Mouse (Mus musculus) stomach, embryonic 16.5 days (tissue): ENCODE results near the gene Pof1b. TPM values are rescaled to one million over a fixed set of nuclear protein-coding genes. Genes with fewer than 3 reads are reported as not detected.

Source experiments
- ATAC-seq: fragments of 200-750 bp; cut with Nextera tagmentation; 2 replicates; pipeline ENCODE4 v1.8.0; 2017; ENCODE audit warnings: moderate number of reproducible peaks, moderate TSS enrichment; ENCODE audit not compliant: insufficient read depth, low FRiP score
- H3K27ac ChIP-seq: fragments of 300-500 bp; sonication (generic); 2 replicates; pipeline ENCODE4 v1.5.1; 2014; ENCODE audit warnings: low read length
- H3K27me3 ChIP-seq: fragments of 300-500 bp; sonication (generic); 2 replicates; pipeline ENCODE4 v1.6.1; 2014; ENCODE audit warnings: low read length, control low read depth, mixed read lengths; ENCODE audit not compliant: control insufficient read depth, insufficient read depth
- H3K36me3 ChIP-seq: fragments of 300-500 bp; sonication (generic); 2 replicates; pipeline ENCODE4 v1.6.1; 2014; ENCODE audit warnings: low read length; ENCODE audit not compliant: control insufficient read depth, insufficient read depth
- H3K4me1 ChIP-seq: fragments of 300-500 bp; sonication (generic); 2 replicates; pipeline ENCODE4 v1.6.1; 2014; ENCODE audit warnings: low read length, control low read depth, mixed read lengths; ENCODE audit not compliant: control insufficient read depth, insufficient read depth
- H3K4me2 ChIP-seq: fragments of 300-500 bp; sonication (generic); 2 replicates; pipeline ENCODE4 v1.6.1; 2014; ENCODE audit warnings: low read depth, low read length, mixed read lengths
- H3K4me3 ChIP-seq: fragments of 300-500 bp; sonication (generic); replicated peaks from 2 replicates; pipeline ENCODE4 v1.5.1; 2014; ENCODE audit warnings: mild to moderate bottlenecking, low read length
- H3K9ac ChIP-seq: fragments of 300-500 bp; sonication (generic); 2 replicates; pipeline ENCODE4 v1.6.1; 2014; ENCODE audit warnings: low read length
- H3K9me3 ChIP-seq: fragments of 300-500 bp; sonication (generic); replicated peaks from 2 replicates; pipeline ENCODE4 v1.6.1; 2016; ENCODE audit warnings: low read length, control low read depth; ENCODE audit not compliant: control insufficient read depth
- WGBS: fragments of 180-500 bp; shearing (Covaris S2); extraction: QIAGEN DNeasy Blood & Tissue Kit; methylation state at CpG from one replicate; pipeline ENCODE4 v1.1.7; 2014; 5-methylcytosine and 5-hydroxymethylcytosine counted together
- polyA plus RNA-seq: library from polyadenylated mRNA; unstranded; fragments of >200 nt; fragmentation: Nextera tagmentation; extraction: Ambion mirVana; gene quantifications from 2 replicates; pipeline ENCODE4 v1.2.1, GENCODE M21; 2015

The Pof1b gene
- 24.1 and 32.4 TPM in 2 replicates for polyA plus RNA-seq

DNA sequence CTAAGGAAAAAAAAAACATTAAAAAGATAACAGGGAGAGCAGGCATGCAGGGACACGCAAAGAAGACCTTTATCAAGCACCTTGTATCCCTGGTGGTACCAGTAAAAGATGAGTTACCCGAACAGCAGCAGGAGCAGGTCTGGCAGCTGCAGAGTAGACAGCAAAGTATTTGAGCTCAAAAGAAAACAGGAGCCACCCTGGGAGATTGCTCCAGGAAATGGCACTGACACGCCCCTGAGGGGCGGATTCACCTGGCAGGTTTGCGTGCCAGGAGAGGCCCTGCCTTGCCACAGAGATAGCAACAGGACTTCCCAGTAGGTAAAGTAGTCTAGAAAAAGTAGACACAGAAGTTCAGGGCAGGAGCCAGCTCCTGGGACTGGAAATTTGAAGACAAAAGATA lies at the start of gene Pof1b:
Gene Pof1b (minus strand): TSS at position 144 of the 400 bp plus-strand sequence.
- 61% methylated on average over 5 of the region's 5 CpGs for WGBS
- Histone ChIP-seq H3K36me3 (no peaks in the 10 kb centered on the region), H3K9ac (peak within 1 kb of the TSS; percentile 54; the same call in 1 of the 2 replicates), H3K4me2 (peak within 1 kb of the TSS; percentile 19; the same call in 1 of the 2 replicates), H3K4me1 (no peaks in the 10 kb centered on the region), H3K27ac (peak within 1 kb of the TSS; percentile 64), H3K4me3 (peak within 1 kb of the TSS; percentile 39), H3K9me3 (no peaks in the 10 kb centered on the region), H3K27me3 (no peaks in the 10 kb centered on the region)
- peak; percentile 75; the same call in 1 of the 2 replicates for ATAC-seq

GRCm38 (mm10) chrX:112716587-112716986 lies 18.1 kb upstream of the Pof1b start:
- Histone ChIP-seq H3K27ac (no peak overlapping the region), H3K4me3 (no peak overlapping the region), H3K9ac (no peak overlapping the region), H3K27me3 (no peaks in the 10 kb centered on the region), H3K9me3 (no peaks in the 10 kb centered on the region), H3K36me3 (no peaks in the 10 kb centered on the region), H3K4me2 (no peak overlapping the region), H3K4me1 (no peaks in the 10 kb centered on the region)
- no peak for ATAC-seq

DNA sequence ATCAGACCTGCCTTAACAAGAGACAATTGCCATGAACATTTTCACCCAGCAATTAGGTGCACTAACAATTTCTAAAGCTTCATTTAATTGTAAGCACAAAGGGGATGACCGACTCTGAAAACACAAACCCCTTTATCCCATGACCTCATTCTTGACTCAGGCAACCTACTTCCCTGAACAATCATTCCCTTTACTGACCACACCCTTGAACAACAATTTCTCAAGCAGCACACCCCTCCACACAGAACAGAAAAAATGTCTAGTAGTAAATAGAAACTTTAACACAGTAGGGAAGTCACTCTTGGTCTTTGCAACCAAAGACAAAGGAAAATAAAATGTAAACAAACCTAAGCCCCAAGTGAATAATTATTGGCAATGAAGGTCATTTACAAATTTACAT lies 4.1 kb downstream of the Pof1b start:
- no peak overlapping the region for H3K27ac ChIP-seq
- 38% methylated on average over 1 of the region's 1 CpGs for WGBS
- H3K4me2 ChIP-seq: no peak overlapping the region
- H3K27me3 ChIP-seq: no peaks in the 10 kb centered on the region
- H3K4me3 ChIP-seq: no peak overlapping the region
- peak; percentile 74; the same call in 1 of the 2 replicates for ATAC-seq
- H3K4me1 ChIP-seq: no peaks in the 10 kb centered on the region
- no peaks in the 10 kb centered on the region for H3K36me3 ChIP-seq
- H3K9ac ChIP-seq: no peak overlapping the region
- H3K9me3 ChIP-seq: no peaks in the 10 kb centered on the region

DNA sequence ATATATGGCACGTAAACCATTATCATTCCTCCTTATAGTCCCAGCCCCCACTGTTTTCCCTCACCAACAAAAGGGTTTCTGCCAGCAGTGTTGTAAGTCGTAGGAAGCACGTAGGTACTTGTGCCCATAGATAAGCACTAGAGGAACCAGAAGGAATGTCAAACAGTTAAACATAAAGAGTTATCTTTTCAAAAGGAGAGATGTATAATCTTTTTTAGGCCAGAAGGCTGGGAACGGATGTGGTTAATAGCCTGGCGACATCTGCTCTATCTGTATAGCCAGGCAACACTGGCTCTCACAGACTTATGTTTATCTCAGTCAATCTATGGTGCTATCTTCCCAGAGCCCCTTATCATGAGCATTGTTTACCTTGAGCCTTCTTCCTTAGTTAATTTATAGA lies 17.8 kb downstream of the Pof1b start:
- Histone ChIP-seq H3K36me3 (no peaks in the 10 kb centered on the region), H3K4me2 (no peak overlapping the region), H3K27me3 (no peaks in the 10 kb centered on the region), H3K9ac (no peak overlapping the region), H3K27ac (no peak overlapping the region), H3K9me3 (no peaks in the 10 kb centered on the region), H3K4me1 (no peaks in the 10 kb centered on the region), H3K4me3 (no peak overlapping the region)
- ATAC-seq: no peak
- WGBS: 35% methylated on average over 5 of the region's 5 CpGs

DNA sequence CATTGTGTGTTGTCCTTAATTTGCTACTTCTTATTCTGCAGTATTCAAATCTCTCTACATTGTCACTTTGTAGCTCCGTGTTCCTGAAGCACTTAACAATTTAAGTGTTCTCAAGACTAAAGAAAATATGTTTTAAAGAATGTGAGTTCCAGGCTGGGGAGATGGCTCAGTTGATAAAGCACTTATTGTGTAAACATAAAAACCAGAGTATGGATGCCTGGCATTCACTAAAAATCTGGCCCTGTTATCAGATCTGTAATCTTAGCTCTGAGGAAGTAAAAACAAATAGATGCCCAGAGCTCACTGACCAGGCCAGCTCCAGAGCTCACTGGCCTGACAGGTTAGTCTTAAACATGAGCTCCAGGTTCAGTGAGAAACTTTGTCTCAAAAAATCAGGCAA lies 22.9 kb downstream of the Pof1b start:
- H3K27me3 ChIP-seq: no peaks in the 10 kb centered on the region
- no peak overlapping the region for H3K4me2 ChIP-seq
- ATAC-seq: no peak
- no peaks in the 10 kb centered on the region for H3K9me3 ChIP-seq
- no peaks in the 10 kb centered on the region for H3K36me3 ChIP-seq
- no peak overlapping the region for H3K9ac ChIP-seq
- no peaks in the 10 kb centered on the region for H3K4me1 ChIP-seq
- no peak overlapping the region for H3K27ac ChIP-seq
- WGBS: 22% methylated on average over 1 of the region's 1 CpGs
- H3K4me3 ChIP-seq: no peak overlapping the region

DNA sequence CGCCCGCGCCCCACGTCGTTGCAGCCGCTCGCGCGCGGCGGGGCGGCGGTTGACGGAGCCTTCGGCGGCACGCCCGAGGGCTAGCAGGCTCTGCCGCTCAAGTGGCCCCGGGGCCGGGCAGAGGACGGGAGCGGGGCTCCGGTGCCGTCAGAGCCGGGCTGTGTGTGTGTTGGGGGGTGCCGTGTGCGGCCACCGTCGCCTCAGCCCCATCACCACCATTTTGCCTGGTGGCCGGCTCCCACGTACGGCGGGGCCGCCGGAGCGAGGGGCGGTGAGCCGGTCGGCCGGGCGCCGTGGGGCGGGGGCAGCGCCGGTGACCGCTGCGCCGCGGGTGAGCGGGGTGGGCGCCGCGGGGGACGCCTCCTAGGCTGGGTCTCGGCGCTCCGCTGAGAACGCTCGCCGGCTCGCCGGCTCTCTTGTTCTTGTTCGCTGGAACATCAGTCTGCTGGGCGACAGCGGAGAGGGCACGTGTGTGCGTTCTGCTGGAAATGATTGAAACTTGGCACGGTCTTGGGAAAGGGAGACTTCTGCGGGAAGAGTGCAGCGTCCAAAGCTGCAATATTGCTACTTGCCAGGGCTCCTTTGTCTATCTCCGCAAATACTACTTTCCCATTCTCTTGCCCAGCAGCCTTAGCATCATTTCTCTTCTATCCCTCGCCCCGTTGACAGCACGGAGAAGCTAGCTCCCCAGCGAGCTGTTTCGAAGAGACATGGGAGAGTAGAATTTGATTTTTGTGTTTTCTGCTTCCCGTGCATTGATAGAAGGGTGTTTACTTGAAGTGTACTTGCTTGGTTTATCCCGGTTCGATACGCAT lies 96.9 kb downstream of the Pof1b start:
- ATAC-seq: peak; percentile 73; the same call in 1 of the 2 replicates
- no peaks in the 10 kb centered on the region for H3K9me3 ChIP-seq
- H3K4me1 ChIP-seq: no peaks in the 10 kb centered on the region
- H3K27ac ChIP-seq: 0 out of 2 replicates have a peak overlapping the region, but pooled peaks have one; percentile 46
- H3K4me3 ChIP-seq: peak overlapping the region; percentile 64
- H3K9ac ChIP-seq: peak overlapping the region; percentile 78
- WGBS: 20% methylated on average over 45 of the region's 81 CpGs
- no peaks in the 10 kb centered on the region for H3K27me3 ChIP-seq
- H3K36me3 ChIP-seq: no peaks in the 10 kb centered on the region
- peak overlapping the region; percentile 52 for H3K4me2 ChIP-seq

DNA sequence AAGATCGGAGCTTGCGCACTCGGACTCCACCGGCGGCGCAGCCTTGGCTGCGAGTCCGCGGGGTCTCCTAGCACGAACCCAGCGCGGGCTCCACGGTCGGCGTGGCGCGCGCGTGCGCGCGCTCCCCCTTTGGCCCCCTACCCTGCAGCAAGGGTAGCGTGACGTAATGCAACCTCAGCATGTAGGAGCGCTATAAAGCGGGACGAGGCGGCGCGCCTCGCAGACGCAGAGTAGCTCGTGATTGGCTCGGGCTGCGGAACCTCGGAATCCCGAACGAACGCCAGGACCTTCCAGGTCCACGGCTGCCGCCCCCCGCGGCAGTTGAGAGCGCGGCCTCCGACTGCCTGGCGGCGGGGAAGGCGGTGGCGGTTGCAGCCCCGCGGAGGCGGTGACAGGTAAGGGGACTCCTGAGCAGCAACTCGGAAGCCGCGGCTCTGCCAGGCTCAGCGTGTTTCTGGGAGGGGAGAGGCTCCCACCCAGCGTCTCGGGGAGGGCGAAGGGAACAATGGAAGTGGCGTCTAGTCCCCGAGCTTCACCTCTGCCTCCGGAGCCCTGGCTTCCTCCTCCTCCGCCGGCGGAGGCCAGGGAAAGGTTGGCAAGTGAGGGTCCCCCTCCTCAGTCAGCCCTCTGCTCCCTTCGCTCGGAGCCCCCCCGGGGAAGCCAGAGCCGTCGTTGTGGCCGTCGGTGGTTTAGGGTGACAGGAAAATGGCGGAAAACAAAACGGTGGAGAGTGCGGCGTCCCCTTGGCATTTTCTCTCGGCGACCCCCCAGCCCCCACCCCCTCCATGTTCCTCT lies 97.7 kb downstream of the Pof1b start, which contains the start of gene Zfp711:
Gene Zfp711 (plus strand): TSS at position 16 of the 795 bp plus-strand sequence.
- 16% methylated on average over 66 of the region's 79 CpGs for WGBS

More for the DNA sequence above, 97.7 kb downstream of the Pof1b start, which contains the start of gene Zfp711:
- Histone ChIP-seq H3K36me3 (no peaks in the 10 kb centered on the region), H3K4me3 (peak within 1 kb of the TSS; percentile 64), H3K4me2 (peak within 1 kb of the TSS; percentile 52), H3K27ac (peak within 1 kb of the TSS; percentile 66), H3K9ac (peak within 1 kb of the TSS; percentile 78), H3K4me1 (no peaks in the 10 kb centered on the region), H3K9me3 (no peaks in the 10 kb centered on the region), H3K27me3 (no peaks in the 10 kb centered on the region)
- ATAC-seq: peak; percentile 96
